Mouse (Mus musculus) hindbrain, embryonic 14.5 days (tissue): Measurements from ENCODE around the gene Ttc21a. TPM values are rescaled to one million over a fixed set of nuclear protein-coding genes. Genes with fewer than 3 reads are reported as not detected.

Source experiments
- ATAC-seq: fragments of 200-750 bp; cut with Nextera tagmentation; 2 replicates; pipeline ENCODE4 v1.8.0; 2017; ENCODE audit warnings: moderate number of reproducible peaks, mild to moderate bottlenecking, moderate TSS enrichment, moderate library complexity; ENCODE audit not compliant: low FRiP score
- DNase-seq: peaks from one replicate; pipeline ENCODE4 v3.0.0-alpha.2; 2015; ENCODE audit warnings: low spot score
- H3K27ac ChIP-seq: fragments of 300-500 bp; sonication (generic); 2 replicates; pipeline ENCODE4 v1.5.1; 2014; ENCODE audit warnings: mild to moderate bottlenecking, moderate library complexity
- H3K27me3 ChIP-seq: fragments of 300-500 bp; sonication (generic); 2 replicates; pipeline ENCODE4 v1.6.1; 2014; ENCODE audit warnings: mild to moderate bottlenecking, low read length, mixed read lengths; ENCODE audit not compliant: control insufficient read depth, insufficient read depth
- H3K36me3 ChIP-seq: fragments of 300-500 bp; sonication (generic); replicated peaks from 2 replicates; pipeline ENCODE4 v1.6.1; 2014; ENCODE audit not compliant: control insufficient read depth, insufficient read depth
- H3K4me1 ChIP-seq: fragments of 300-500 bp; sonication (generic); replicated peaks from 2 replicates; pipeline ENCODE4 v1.6.1; 2014; ENCODE audit warnings: antibody characterized with exemption, low read length, mixed read lengths; ENCODE audit not compliant: control insufficient read depth, insufficient read depth
- H3K4me2 ChIP-seq: fragments of 300-500 bp; sonication (generic); replicated peaks from 2 replicates; pipeline ENCODE4 v1.6.1; 2014; ENCODE audit warnings: mild to moderate bottlenecking, moderate library complexity
- H3K4me3 ChIP-seq: fragments of 300-500 bp; sonication (generic); replicated peaks from 2 replicates; pipeline ENCODE4 v1.5.1; 2014; ENCODE audit warnings: mild to moderate bottlenecking, low read length
- H3K9ac ChIP-seq: fragments of 300-500 bp; sonication (generic); 2 replicates; pipeline ENCODE4 v1.6.1; 2014
- H3K9me3 ChIP-seq: fragments of 300-500 bp; sonication (generic); 2 replicates; pipeline ENCODE4 v1.6.1; 2016; ENCODE audit warnings: low read length; ENCODE audit not compliant: control insufficient read depth
- WGBS: fragments of 180-500 bp; shearing (Covaris S2); extraction: QIAGEN DNeasy Blood & Tissue Kit; methylation state at CpG from one replicate; pipeline ENCODE4 v1.1.7; 2014; 5-methylcytosine and 5-hydroxymethylcytosine counted together
- polyA plus RNA-seq: library from polyadenylated mRNA; unstranded; fragments of >200 nt; fragmentation: Nextera tagmentation; extraction: Ambion mirVana; gene quantifications from 2 replicates; pipeline ENCODE4 v1.2.1, GENCODE M21; 2014

Ttc21a gene
- polyA plus RNA-seq, result 1.2 TPM in 2 replicates

GRCm38 (mm10) chr9:119937005-119937773 is at the start of gene Ttc21a, which contains the start of gene Gorasp1:
Ttc21a (plus strand) TSS chr9:119937606.
Gorasp1 (minus strand) TSS chr9:119937565.
- H3K36me3 ChIP-seq, result peaks cover 5% of the 10 kb centered on the region; the same call in 1 of the 2 replicates
- DNase-seq (peak; percentile 93), ATAC-seq (peak; percentile 97)
- H3K4me3 ChIP-seq, result peak within 1 kb of the TSS; percentile 90
- H3K4me2 ChIP-seq, result peak within 1 kb of the TSS; percentile 92
- 1% methylated on average over 40 of the region's 40 CpGs for WGBS
- H3K4me1 ChIP-seq, result peaks cover 9% of the 10 kb centered on the region; the same call in 1 of the 2 replicates
- H3K27ac ChIP-seq, result peak within 1 kb of the TSS; percentile 79
- H3K27me3 ChIP-seq, result no peaks in the 10 kb centered on the region
- peak within 1 kb of the TSS; percentile 96 for H3K9ac ChIP-seq
- no peaks in the 10 kb centered on the region for H3K9me3 ChIP-seq

GRCm38 (mm10) chr9:119888843-119889246 is 48.6 kb upstream of the Ttc21a start:
- no peak overlapping the region for H3K27ac ChIP-seq
- 22% methylated on average over 2 of the region's 2 CpGs for WGBS

GRCm38 (mm10) chr9:119889446-119889845 is 48.0 kb upstream of the Ttc21a start:
- H3K9me3 ChIP-seq, result no peaks in the 10 kb centered on the region
- no peak overlapping the region for H3K4me3 ChIP-seq
- H3K36me3 ChIP-seq, result no peaks in the 10 kb centered on the region
- H3K4me2 ChIP-seq, result no peak overlapping the region
- H3K27ac ChIP-seq, result no peak overlapping the region
- H3K9ac ChIP-seq, result no peak overlapping the region
- 0 out of 2 replicates have a peak, but pooled peaks cover 5% of the 10 kb centered on the region for H3K4me1 ChIP-seq
- WGBS, result 70% methylated on average over 9 of the region's 9 CpGs
- ATAC-seq (no peak), DNase-seq (no peak)
- 0 out of 2 replicates have a peak, but pooled peaks cover 6% of the 10 kb centered on the region for H3K27me3 ChIP-seq

More at GRCm38 (mm10) chr9:119888843-119889246, 48.6 kb upstream of the Ttc21a start:
- Histone ChIP-seq H3K36me3 (no peaks in the 10 kb centered on the region), H3K27me3 (0 out of 2 replicates have a peak, but pooled peaks cover 6% of the 10 kb centered on the region), H3K4me2 (no peak overlapping the region), H3K4me1 (no peaks in the 10 kb centered on the region), H3K4me3 (no peak overlapping the region), H3K9me3 (no peaks in the 10 kb centered on the region), H3K9ac (no peak overlapping the region)
- DNase-seq, result peak; percentile 35
- peak; percentile 51; the same call in 1 of the 2 replicates for ATAC-seq

- Histone ChIP-seq H3K9ac (no peak overlapping the region), H3K4me3 (no peak overlapping the region), H3K27ac (no peak overlapping the region), H3K4me2 (no peak overlapping the region), H3K27me3 (0 out of 2 replicates have a peak, but pooled peaks cover 6% of the 10 kb centered on the region), H3K4me1 (peaks cover 9% of the 10 kb centered on the region), H3K36me3 (no peaks in the 10 kb centered on the region), H3K9me3 (no peaks in the 10 kb centered on the region)
- WGBS, result 45% methylated on average over 2 of the region's 2 CpGs
- DNase-seq, result peak; percentile 73
- ATAC-seq, result no peak
Observed at GRCm38 (mm10) chr9:119890692-119891091, 46.7 kb upstream of the Ttc21a start.

- no peaks in the 10 kb centered on the region for H3K9me3 ChIP-seq
- peaks cover 12% of the 10 kb centered on the region for H3K4me1 ChIP-seq
- H3K9ac ChIP-seq, result peak overlapping the region; percentile 80; the same call in 1 of the 2 replicates
- H3K27ac ChIP-seq, result no peak overlapping the region
- H3K27me3 ChIP-seq, result 0 out of 2 replicates have a peak, but pooled peaks cover 6% of the 10 kb centered on the region
- WGBS, result 91% methylated on average over 5 of the region's 5 CpGs
- peak overlapping the region; percentile 85; the same call in 1 of the 2 replicates for H3K4me3 ChIP-seq
- H3K4me2 ChIP-seq, result peak overlapping the region; percentile 89
- H3K36me3 ChIP-seq, result no peaks in the 10 kb centered on the region
- DNase-seq (no peak), ATAC-seq (no peak)
Observed at GRCm38 (mm10) chr9:119893881-119894280, 43.5 kb upstream of the Ttc21a start.

- Histone ChIP-seq H3K27me3 (0 out of 2 replicates have a peak, but pooled peaks cover 6% of the 10 kb centered on the region), H3K4me3 (peak within 1 kb of the TSS; percentile 85), H3K9me3 (no peaks in the 10 kb centered on the region), H3K4me2 (peak within 1 kb of the TSS; percentile 89), H3K36me3 (no peaks in the 10 kb centered on the region), H3K27ac (peak within 1 kb of the TSS; percentile 86), H3K9ac (peak within 1 kb of the TSS; percentile 80), H3K4me1 (peaks cover 12% of the 10 kb centered on the region)
- WGBS, result 5% methylated on average over 34 of the region's 34 CpGs
- DNase-seq (peak; percentile 99), ATAC-seq (peak; percentile 99)
Observed at GRCm38 (mm10) chr9:119894339-119895009, 42.9 kb upstream of the Ttc21a start, which contains the start of gene Wdr48. Wdr48 (plus strand) TSS chr9:119894878.

- peak overlapping the region; percentile 85 for H3K4me3 ChIP-seq
- H3K27ac ChIP-seq, result peak overlapping the region; percentile 86
- no peaks in the 10 kb centered on the region for H3K9me3 ChIP-seq
- peak overlapping the region; percentile 89 for H3K4me2 ChIP-seq
- ATAC-seq (peak; percentile 77; the same call in 1 of the 2 replicates), DNase-seq (no peak)
- WGBS, result 2% methylated on average over 32 of the region's 71 CpGs
- H3K9ac ChIP-seq, result peak overlapping the region; percentile 80
- 0 out of 2 replicates have a peak, but pooled peaks cover 4% of the 10 kb centered on the region for H3K27me3 ChIP-seq
- H3K36me3 ChIP-seq, result no peaks in the 10 kb centered on the region
- peaks cover 12% of the 10 kb centered on the region for H3K4me1 ChIP-seq
Observed at GRCm38 (mm10) chr9:119895040-119895721, 42.2 kb upstream of the Ttc21a start.

GRCm38 (mm10) chr9:119899446-119899845 is 38.0 kb upstream of the Ttc21a start:
- WGBS, result 95% methylated on average over 2 of the region's 2 CpGs
- Histone ChIP-seq H3K36me3 (peaks cover 19% of the 10 kb centered on the region), H3K4me2 (no peak overlapping the region), H3K27me3 (no peaks in the 10 kb centered on the region), H3K27ac (no peak overlapping the region), H3K9ac (no peak overlapping the region), H3K4me1 (peaks cover 7% of the 10 kb centered on the region), H3K9me3 (no peaks in the 10 kb centered on the region), H3K4me3 (no peak overlapping the region)
- ATAC-seq (no peak), DNase-seq (no peak)
